15 mouse cellular contexts compared by ENCODE assay signal in genomic region chr12:84399663-84400062, GRCm38 (mm10). TPM values are rescaled to one million over a fixed set of nuclear protein-coding genes. Genes with fewer than 3 reads are reported as not detected.
DNase-seq lines count a peak whose midpoint lies in the region; ATAC-seq and TF ChIP-seq lines count a peak whose summit lies in the region.
"Had no signal": no experiment of that assay in that cellular context is flagged by ENCODE, and none has a peak within 500 bp of the region (broad histone marks: within the 10 kb centered on the region; RNA-seq: fewer than 3 reads in every experiment).

No protein-coding gene starts in this region.

- H3K4me1 ChIP-seq in lung, postnatal 0 days (ENCODE audit: insufficient read depth, low read depth, low read length), result no peaks in the 10 kb centered on the region
- H3K4me1 ChIP-seq in intestine, embryonic 15.5 days (replicated peaks), result 0 out of 2 replicates have a peak, but pooled peaks cover 4% of the 10 kb centered on the region
- H3K4me1 ChIP-seq in kidney, embryonic 15.5 days, result peaks cover 15% of the 10 kb centered on the region; the same call in 1 of the 2 replicates
- peaks cover 6% of the 10 kb centered on the region for H3K4me1 ChIP-seq in liver, embryonic 16.5 days (ENCODE audit: control insufficient read depth, low read depth, low read length)
- no peaks in the 10 kb centered on the region for H3K4me1 ChIP-seq in hindbrain, embryonic 13.5 days (replicated peaks)
- H3K4me1 ChIP-seq: embryonic facial prominence, embryonic 15.5 days; lung, embryonic 15.5 days; neural tube, embryonic 13.5 days had no signal

- H3K4me2 ChIP-seq in lung, postnatal 0 days (replicated peaks; ENCODE audit: low read depth, low read length), result no peak overlapping the region
- H3K4me2 ChIP-seq in intestine, embryonic 15.5 days (replicated peaks), result peak overlapping the region; percentile 33
- H3K4me2 ChIP-seq in kidney, embryonic 15.5 days, result no peak overlapping the region
- H3K4me2 ChIP-seq in liver, embryonic 16.5 days (ENCODE audit: low read depth, low read length), result 0 out of 2 replicates have a peak overlapping the region, but pooled peaks have one; percentile 17
- no peak overlapping the region for H3K4me2 ChIP-seq in hindbrain, embryonic 13.5 days
- H3K4me2 ChIP-seq: embryonic facial prominence, embryonic 15.5 days; lung, embryonic 15.5 days; neural tube, embryonic 13.5 days had no signal

- no peak overlapping the region for H3K4me3 ChIP-seq in lung, postnatal 0 days (ENCODE audit: low read depth, low read length)
- H3K4me3 ChIP-seq in intestine, embryonic 15.5 days (replicated peaks), result 0 out of 2 replicates have a peak overlapping the region, but pooled peaks have one; percentile 3
- H3K4me3 ChIP-seq in kidney, embryonic 15.5 days (replicated peaks), result no peak overlapping the region
- no peak overlapping the region for H3K4me3 ChIP-seq in liver, embryonic 16.5 days (ENCODE audit: low read depth, low read length)
- no peak overlapping the region for H3K4me3 ChIP-seq in hindbrain, embryonic 13.5 days
- H3K4me3 ChIP-seq: embryonic facial prominence, embryonic 15.5 days; lung, embryonic 15.5 days; neural tube, embryonic 13.5 days had no signal

- no peaks in the 10 kb centered on the region for H3K9me3 ChIP-seq in lung, postnatal 0 days (ENCODE audit: low read length)
- H3K9me3 ChIP-seq in intestine, embryonic 15.5 days, result no peaks in the 10 kb centered on the region
- H3K9me3 ChIP-seq in kidney, embryonic 15.5 days (replicated peaks), result no peaks in the 10 kb centered on the region
- no peaks in the 10 kb centered on the region for H3K9me3 ChIP-seq in liver, embryonic 16.5 days (replicated peaks; ENCODE audit: control insufficient read depth, low read length)
- no peaks in the 10 kb centered on the region for H3K9me3 ChIP-seq in hindbrain, embryonic 13.5 days
- H3K9me3 ChIP-seq: embryonic facial prominence, embryonic 15.5 days; lung, embryonic 15.5 days; neural tube, embryonic 13.5 days had no signal

- no peak for TF ChIP-seq EP300 in lung, postnatal 0 days (IDR thresholded peaks at IDR 0.05)

- WGBS in lung, postnatal 0 days, result 46% methylated on average over 9 of the region's 9 CpGs
- 39% methylated on average over 9 of the region's 9 CpGs for WGBS in intestine, embryonic 15.5 days
- 60% methylated on average over 9 of the region's 9 CpGs for WGBS in kidney, embryonic 15.5 days
- WGBS in liver, embryonic 16.5 days (ENCODE audit: insufficient replicate concordance), result 63% methylated on average over 9 of the region's 9 CpGs
- 89% methylated on average over 9 of the region's 9 CpGs for WGBS in hindbrain, embryonic 13.5 days

- peak; percentile 52 for ATAC-seq in lung, postnatal 0 days
- peak; percentile 52 for ATAC-seq in intestine, embryonic 15.5 days
- ATAC-seq in kidney, embryonic 15.5 days (replicated peaks; ENCODE audit: low FRiP score), result no peak
- ATAC-seq in liver, embryonic 16.5 days (ENCODE audit: low read depth), result peak; percentile 22; the same call in 1 of the 2 replicates
- no peak for ATAC-seq in erythroid progenitor cell, adult 5-6 weeks (replicated peaks; ENCODE audit: low FRiP score, poor library complexity, severe bottlenecking)
- no peak for ATAC-seq in hindbrain, embryonic 13.5 days (ENCODE audit: low FRiP score)
- ATAC-seq: midbrain, embryonic 16.5 days had no signal

- peak; percentile 38 for DNase-seq in lung, postnatal 0 days (ENCODE audit: low spot score)
- no peak for DNase-seq in lung, postnatal 4 days
- no peak for DNase-seq in layer of hippocampus, adult 9-11 months
- DNase-seq: cerebellum, postnatal 25 days; heart, adult 18-20 months; heart, postnatal 4 days had no signal

- TF ChIP-seq CTCF in lung, postnatal 0 days (IDR thresholded peaks at IDR 0.05), result no peak

- no peak overlapping the region for H3K9ac ChIP-seq in lung, postnatal 0 days (replicated peaks; ENCODE audit: low read depth)
- no peak overlapping the region for H3K9ac ChIP-seq in intestine, embryonic 15.5 days
- no peak overlapping the region for H3K9ac ChIP-seq in kidney, embryonic 15.5 days
- no peak overlapping the region for H3K9ac ChIP-seq in liver, embryonic 16.5 days (ENCODE audit: low read depth, low read length)
- no peak overlapping the region for H3K9ac ChIP-seq in hindbrain, embryonic 13.5 days
- H3K9ac ChIP-seq: embryonic facial prominence, embryonic 15.5 days; lung, embryonic 15.5 days; neural tube, embryonic 13.5 days had no signal

- H3K27me3 ChIP-seq in lung, postnatal 0 days (replicated peaks; ENCODE audit: insufficient read depth, low read length), result no peaks in the 10 kb centered on the region
- H3K27me3 ChIP-seq in intestine, embryonic 15.5 days (replicated peaks), result no peaks in the 10 kb centered on the region
- H3K27me3 ChIP-seq in kidney, embryonic 15.5 days, result no peaks in the 10 kb centered on the region
- no peaks in the 10 kb centered on the region for H3K27me3 ChIP-seq in liver, embryonic 16.5 days (ENCODE audit: control insufficient read depth, insufficient read depth, low read depth, low read length)
- no peaks in the 10 kb centered on the region for H3K27me3 ChIP-seq in hindbrain, embryonic 13.5 days
- H3K27me3 ChIP-seq: embryonic facial prominence, embryonic 15.5 days; lung, embryonic 15.5 days; neural tube, embryonic 13.5 days had no signal

- 0 out of 2 replicates have a peak, but pooled peaks cover 3% of the 10 kb centered on the region for H3K36me3 ChIP-seq in lung, postnatal 0 days (ENCODE audit: insufficient read depth, low read length)
- H3K36me3 ChIP-seq in intestine, embryonic 15.5 days, result no peaks in the 10 kb centered on the region
- H3K36me3 ChIP-seq in kidney, embryonic 15.5 days, result no peaks in the 10 kb centered on the region
- no peaks in the 10 kb centered on the region for H3K36me3 ChIP-seq in liver, embryonic 16.5 days (ENCODE audit: control insufficient read depth, insufficient read depth)
- H3K36me3 ChIP-seq in hindbrain, embryonic 13.5 days, result no peaks in the 10 kb centered on the region
- H3K36me3 ChIP-seq: embryonic facial prominence, embryonic 15.5 days; lung, embryonic 15.5 days; neural tube, embryonic 13.5 days had no signal

- H3K27ac ChIP-seq in lung, postnatal 0 days (ENCODE audit: low read length), result no peak overlapping the region
- H3K27ac ChIP-seq in intestine, embryonic 15.5 days, result peak overlapping the region; percentile 81
- peak overlapping the region; percentile 41 for H3K27ac ChIP-seq in kidney, embryonic 15.5 days
- peak overlapping the region; percentile 75 for H3K27ac ChIP-seq in liver, embryonic 16.5 days (ENCODE audit: low read length)
- no peak overlapping the region for H3K27ac ChIP-seq in hindbrain, embryonic 13.5 days
- H3K27ac ChIP-seq: embryonic facial prominence, embryonic 15.5 days; lung, embryonic 15.5 days; neural tube, embryonic 13.5 days had no signal

RNA-seq across cellular contexts. Expression of gene Entpd5, which starts 9.2 kb away (rescaled TPM):
- 10.8 TPM in 2 replicates for polyA plus RNA-seq in lung, postnatal 0 days (2015; fragmentation: Nextera tagmentation; extraction: Ambion mirVana)
- 37.1 and 39.5 TPM in 2 replicates for polyA plus RNA-seq in intestine, embryonic 15.5 days (2015; fragmentation: Nextera tagmentation; extraction: Ambion mirVana)
- polyA plus RNA-seq in kidney, embryonic 15.5 days (2015; fragmentation: Nextera tagmentation; extraction: Ambion mirVana), result 36.8 and 38.0 TPM in 2 replicates
- polyA plus RNA-seq in liver, embryonic 16.5 days (2015; fragmentation: Nextera tagmentation; extraction: Ambion mirVana), result 17.0 and 18.1 TPM in 2 replicates
- total RNA-seq in erythroid progenitor cell, adult 5-6 weeks (2015; ENCODE audit: low replicate concordance), result 8.6 and 17.2 TPM in 2 replicates
- 4.8 and 9.2 TPM in 2 replicates for total RNA-seq in erythroid progenitor cell, adult 5-6 weeks (2017; ENCODE audit: low replicate concordance)
- 11.4 and 13.0 TPM in 2 replicates for polyA plus RNA-seq in hindbrain, embryonic 13.5 days (2015; fragmentation: Nextera tagmentation; extraction: Ambion mirVana)

RNA-seq across cellular contexts. Expression of gene Bbof1, which starts 9.2 kb away (rescaled TPM):
- 2.8 TPM in 2 replicates for polyA plus RNA-seq in lung, postnatal 0 days (2015; fragmentation: Nextera tagmentation; extraction: Ambion mirVana)
- 0.52 and 0.80 TPM in 2 replicates for polyA plus RNA-seq in intestine, embryonic 15.5 days (2015; fragmentation: Nextera tagmentation; extraction: Ambion mirVana)
- 1.2 and 1.7 TPM in 2 replicates for polyA plus RNA-seq in kidney, embryonic 15.5 days (2015; fragmentation: Nextera tagmentation; extraction: Ambion mirVana)
- polyA plus RNA-seq in liver, embryonic 16.5 days (2015; fragmentation: Nextera tagmentation; extraction: Ambion mirVana), result 0.31 and 0.36 TPM in 2 replicates
- total RNA-seq in erythroid progenitor cell, adult 5-6 weeks (2015; ENCODE audit: low replicate concordance), result not detected in 2 replicates
- 2.6 and 9.1 TPM in 2 replicates for total RNA-seq in erythroid progenitor cell, adult 5-6 weeks (2017; ENCODE audit: low replicate concordance)
- 4.0 TPM in 2 replicates for polyA plus RNA-seq in hindbrain, embryonic 13.5 days (2015; fragmentation: Nextera tagmentation; extraction: Ambion mirVana)

RNA-seq across cellular contexts. Expression of gene Rnf113a2, which starts 17.3 kb away (rescaled TPM):
- 22.9 and 23.0 TPM in 2 replicates for polyA plus RNA-seq in lung, postnatal 0 days (2015; fragmentation: Nextera tagmentation; extraction: Ambion mirVana)
- polyA plus RNA-seq in intestine, embryonic 15.5 days (2015; fragmentation: Nextera tagmentation; extraction: Ambion mirVana), result 21.6 and 23.6 TPM in 2 replicates
- 23.8 and 24.8 TPM in 2 replicates for polyA plus RNA-seq in kidney, embryonic 15.5 days (2015; fragmentation: Nextera tagmentation; extraction: Ambion mirVana)
- 11.7 and 11.9 TPM in 2 replicates for polyA plus RNA-seq in liver, embryonic 16.5 days (2015; fragmentation: Nextera tagmentation; extraction: Ambion mirVana)
- total RNA-seq in erythroid progenitor cell, adult 5-6 weeks (2015; ENCODE audit: low replicate concordance), result 29.8 and 29.9 TPM in 2 replicates
- total RNA-seq in erythroid progenitor cell, adult 5-6 weeks (2017; ENCODE audit: low replicate concordance), result 14.8 and 15.8 TPM in 2 replicates
- polyA plus RNA-seq in hindbrain, embryonic 13.5 days (2015; fragmentation: Nextera tagmentation; extraction: Ambion mirVana), result 25.7 and 28.5 TPM in 2 replicates

RNA-seq across cellular contexts. Expression of gene Fam161b, which starts 38.0 kb away (rescaled TPM):
- polyA plus RNA-seq in lung, postnatal 0 days (2015; fragmentation: Nextera tagmentation; extraction: Ambion mirVana), result 2.4 and 3.1 TPM in 2 replicates
- polyA plus RNA-seq in intestine, embryonic 15.5 days (2015; fragmentation: Nextera tagmentation; extraction: Ambion mirVana), result 2.4 and 2.6 TPM in 2 replicates
- polyA plus RNA-seq in kidney, embryonic 15.5 days (2015; fragmentation: Nextera tagmentation; extraction: Ambion mirVana), result 3.7 and 4.2 TPM in 2 replicates
- polyA plus RNA-seq in liver, embryonic 16.5 days (2015; fragmentation: Nextera tagmentation; extraction: Ambion mirVana), result 1.0 and 1.3 TPM in 2 replicates
- 2.9 TPM in 1 of 2 replicates, not detected in the other for total RNA-seq in erythroid progenitor cell, adult 5-6 weeks (2015; ENCODE audit: low replicate concordance)
- total RNA-seq in erythroid progenitor cell, adult 5-6 weeks (2017; ENCODE audit: low replicate concordance), result 3.6 and 3.7 TPM in 2 replicates
- polyA plus RNA-seq in hindbrain, embryonic 13.5 days (2015; fragmentation: Nextera tagmentation; extraction: Ambion mirVana), result 17.9 and 19.1 TPM in 2 replicates

RNA-seq across cellular contexts. Expression of gene Coq6, which starts 38.2 kb away (rescaled TPM):
- polyA plus RNA-seq in lung, postnatal 0 days (2015; fragmentation: Nextera tagmentation; extraction: Ambion mirVana), result 20.7 and 21.2 TPM in 2 replicates
- polyA plus RNA-seq in intestine, embryonic 15.5 days (2015; fragmentation: Nextera tagmentation; extraction: Ambion mirVana), result 47.5 and 53.8 TPM in 2 replicates
- polyA plus RNA-seq in kidney, embryonic 15.5 days (2015; fragmentation: Nextera tagmentation; extraction: Ambion mirVana), result 50.2 and 53.3 TPM in 2 replicates
- polyA plus RNA-seq in liver, embryonic 16.5 days (2015; fragmentation: Nextera tagmentation; extraction: Ambion mirVana), result 22.3 and 23.6 TPM in 2 replicates
- 17.2 and 19.5 TPM in 2 replicates for total RNA-seq in erythroid progenitor cell, adult 5-6 weeks (2015; ENCODE audit: low replicate concordance)
- total RNA-seq in erythroid progenitor cell, adult 5-6 weeks (2017; ENCODE audit: low replicate concordance), result 5.6 and 14.4 TPM in 2 replicates
- 41.0 and 42.3 TPM in 2 replicates for polyA plus RNA-seq in hindbrain, embryonic 13.5 days (2015; fragmentation: Nextera tagmentation; extraction: Ambion mirVana)

Comparison
In these comparisons a context has a peak if more than half of its experiments do, and no peak if none do; other contexts are left out.
1. ATAC-seq: peak in lung, postnatal 0 days (single experiment), intestine, embryonic 15.5 days (single experiment) and liver, embryonic 16.5 days (single experiment); none in kidney, embryonic 15.5 days (single experiment), erythroid progenitor cell, adult 5-6 weeks (single experiment) and hindbrain, embryonic 13.5 days (single experiment).
2. H3K27ac ChIP-seq: peak in intestine, embryonic 15.5 days (single experiment), kidney, embryonic 15.5 days (single experiment) and liver, embryonic 16.5 days (single experiment); none in lung, postnatal 0 days (single experiment) and hindbrain, embryonic 13.5 days (single experiment).
3. H3K4me2 ChIP-seq: peak in intestine, embryonic 15.5 days (single experiment) and liver, embryonic 16.5 days (single experiment); none in lung, postnatal 0 days (single experiment), kidney, embryonic 15.5 days (single experiment) and hindbrain, embryonic 13.5 days (single experiment).